Mouse (Mus musculus): ENCODE results near the gene Lrfn2. TPM values are rescaled to one million over a fixed set of nuclear protein-coding genes. Genes with fewer than 3 reads are reported as not detected.
A peak's percentile ranks its signal among the peaks of the same experiment; 100 is the strongest.

Lrfn2 gene
- under 1 TPM; 0.06 to 0.08 TPM for total RNA-seq (2021)
- long read RNA-seq, experiment 1 = 0 reads
- long read RNA-seq, experiment 2 = 0 reads

DNA sequence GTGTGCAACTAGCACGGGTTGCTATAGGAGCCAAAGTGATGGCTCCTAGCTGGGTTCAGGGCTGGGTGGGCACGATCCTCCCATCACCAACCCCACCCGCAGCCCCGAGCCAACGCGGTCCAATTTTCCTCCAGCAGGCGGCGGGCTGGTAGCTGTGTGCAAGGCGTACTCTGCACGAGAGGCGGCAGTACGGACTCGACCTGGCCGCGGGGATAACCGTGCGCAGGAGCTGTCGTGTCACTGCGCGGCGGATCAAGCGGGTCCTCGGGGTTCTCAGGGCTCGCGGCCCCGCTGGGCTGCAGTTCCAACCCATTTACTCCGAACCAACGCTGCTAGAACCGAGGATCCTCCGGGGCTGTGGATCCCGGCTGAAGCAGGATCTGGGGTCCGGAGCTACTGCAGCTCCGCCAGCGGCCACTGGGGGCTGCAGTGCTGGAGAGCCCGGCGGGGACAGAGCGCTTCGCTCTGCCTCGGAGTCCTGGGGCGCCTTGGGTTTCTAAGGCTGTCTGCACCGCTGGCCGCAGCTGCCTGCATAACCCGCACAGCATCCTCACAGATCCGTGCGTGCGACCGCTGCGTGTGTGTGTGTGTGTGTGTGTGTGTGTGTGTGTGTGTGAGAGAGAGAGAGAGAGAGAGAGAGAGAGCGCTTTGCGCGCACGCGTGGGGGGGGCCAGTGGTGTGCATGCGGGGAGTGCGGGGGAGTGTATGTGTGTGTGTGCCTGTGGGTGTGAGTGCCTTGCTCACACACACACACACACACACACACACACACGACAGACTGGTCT, at the start of gene Lrfn2:
TSS of gene Lrfn2 (plus strand) at position 759 of the 785 bp plus-strand sequence.
- intact Hi-C loops (cut with DNase I) = loop anchor here (2.0 kb wide), 1 partner anchor 251 kb away; no protein-coding TSS in a partner anchor
- DNase-seq = peak; percentile 79

DNA sequence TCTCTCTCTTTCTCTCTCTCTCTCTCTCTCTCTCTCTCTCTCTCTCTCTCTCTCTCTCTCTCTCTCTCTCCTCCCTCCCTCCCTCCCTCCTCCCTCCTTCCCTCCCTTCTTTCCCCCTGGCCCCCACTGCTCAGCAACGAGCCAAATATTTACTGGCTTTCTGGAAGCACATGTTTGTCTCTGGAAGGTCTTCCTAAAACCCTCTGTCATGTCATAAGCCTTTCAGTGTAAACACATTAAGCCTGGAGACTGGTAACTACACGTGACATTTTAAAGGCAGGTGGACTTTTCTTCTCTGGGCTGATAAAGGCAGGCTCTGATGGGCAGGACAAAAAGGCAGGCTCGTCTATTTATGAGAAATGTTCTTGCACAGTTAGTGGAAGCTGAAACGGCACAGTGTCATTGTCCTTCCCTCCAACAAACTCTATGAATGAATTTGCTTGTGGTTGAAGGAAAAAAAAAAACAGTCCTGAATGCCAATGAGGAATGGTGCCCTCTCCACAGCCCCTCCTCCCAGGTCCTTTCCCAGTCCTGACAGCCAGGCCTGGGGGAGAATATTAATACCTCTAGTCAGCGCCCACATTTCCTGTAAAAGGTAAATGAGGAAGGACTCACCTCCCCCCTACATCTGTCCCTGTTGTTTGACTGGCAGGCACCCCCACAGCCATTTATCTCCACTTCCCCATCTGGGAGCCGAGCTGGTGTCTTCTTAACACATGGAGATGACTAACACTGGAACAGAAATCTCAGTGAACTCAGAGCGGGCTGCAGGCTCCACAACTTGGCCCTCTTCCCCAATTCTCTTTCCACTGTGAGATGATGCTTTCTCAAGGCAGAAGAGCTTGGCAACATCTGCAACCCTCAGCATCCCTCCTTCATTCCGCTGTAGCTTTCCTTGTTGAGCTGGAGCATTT, 44.5 kb upstream of the Lrfn2 start:
- intact Hi-C loops (cut with DNase I) = no loop called here
- H3K4me3 ChIP-seq = no peak overlapping the region
- H3K27ac ChIP-seq = no peak overlapping the region
- DNase-seq = no peak
- no peak for TF ChIP-seq CTCF (IDR thresholded peaks at IDR 0.05)

More for the DNA sequence above, at the start of gene Lrfn2:
- Histone ChIP-seq H3K4me3 (peak within 1 kb of the TSS; percentile 77), H3K27ac (peak within 1 kb of the TSS; percentile 69)
- peak; percentile 66 for TF ChIP-seq CTCF (IDR thresholded peaks at IDR 0.05)

- TF ChIP-seq CTCF (IDR thresholded peaks at IDR 0.05) = no peak
- H3K4me3 ChIP-seq = no peak overlapping the region
These were observed 26.7 kb upstream of the Lrfn2 start for GRCm38 (mm10) chr17:48905286-48906040.

GRCm38 (mm10) chr17:48913437-48913836, 18.7 kb upstream of the Lrfn2 start:
- Histone ChIP-seq H3K27ac (no peak overlapping the region), H3K4me3 (no peak overlapping the region)
- intact Hi-C loops (cut with DNase I) = no loop called here
- DNase-seq = no peak
- no peak for TF ChIP-seq CTCF (IDR thresholded peaks at IDR 0.05)

More at GRCm38 (mm10) chr17:48905286-48906040, 26.7 kb upstream of the Lrfn2 start:
- DNase-seq = no peak
- H3K27ac ChIP-seq = no peak overlapping the region
- intact Hi-C loops (cut with DNase I) = no loop called here

GRCm38 (mm10) chr17:48917411-48917810, 14.8 kb upstream of the Lrfn2 start:
- TF ChIP-seq CTCF (IDR thresholded peaks at IDR 0.05) = no peak
- H3K27ac ChIP-seq = no peak overlapping the region
- no peak overlapping the region for H3K4me3 ChIP-seq
- intact Hi-C loops (cut with DNase I) = no loop called here
- DNase-seq = no peak

DNA sequence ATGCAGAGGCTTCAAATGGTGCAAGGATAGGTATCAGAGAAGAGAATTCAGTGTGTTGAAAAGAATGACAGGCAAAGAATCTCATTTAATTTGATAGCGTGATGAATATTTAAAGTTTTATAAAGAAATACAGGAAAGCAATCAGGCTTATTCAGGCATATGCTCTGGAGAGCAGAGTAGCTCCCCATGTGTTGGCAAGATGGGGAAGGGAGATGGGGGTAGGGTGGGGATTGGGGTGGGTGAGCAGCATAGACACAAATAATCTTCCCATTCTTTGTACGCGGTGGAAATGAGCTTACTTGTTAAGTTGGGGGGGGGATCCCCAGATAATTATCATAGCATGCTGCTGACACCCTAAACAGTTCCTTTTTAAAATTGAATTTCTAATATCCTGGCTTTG, 13.7 kb upstream of the Lrfn2 start:
- intact Hi-C loops (cut with DNase I) = no loop called here
- H3K27ac ChIP-seq = no peak overlapping the region
- no peak for DNase-seq
- H3K4me3 ChIP-seq = no peak overlapping the region
- no peak for TF ChIP-seq CTCF (IDR thresholded peaks at IDR 0.05)

DNA sequence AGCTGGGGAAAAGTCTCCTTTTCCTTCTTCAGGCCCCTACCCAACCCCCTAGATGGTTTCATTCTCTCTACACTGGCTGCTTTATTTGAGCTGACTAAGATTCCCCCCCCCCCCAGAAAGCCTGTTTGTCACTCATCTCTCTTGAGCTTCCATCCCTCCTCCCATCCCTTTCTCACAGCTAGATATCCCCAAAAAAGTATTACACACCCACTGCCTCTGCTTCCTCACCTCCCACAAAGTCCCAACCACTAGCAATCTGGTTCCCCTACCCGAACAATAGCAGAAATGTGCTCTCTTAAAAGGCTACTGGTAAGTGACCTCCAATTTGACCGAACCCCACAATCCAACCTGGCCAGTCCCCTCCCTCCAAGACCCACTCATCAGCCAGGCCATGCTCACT, 9.3 kb upstream of the Lrfn2 start:
- Histone ChIP-seq H3K27ac (no peak overlapping the region), H3K4me3 (no peak overlapping the region)
- intact Hi-C loops (cut with DNase I) = no loop called here
- no peak for TF ChIP-seq CTCF (IDR thresholded peaks at IDR 0.05)
- DNase-seq = no peak

DNA sequence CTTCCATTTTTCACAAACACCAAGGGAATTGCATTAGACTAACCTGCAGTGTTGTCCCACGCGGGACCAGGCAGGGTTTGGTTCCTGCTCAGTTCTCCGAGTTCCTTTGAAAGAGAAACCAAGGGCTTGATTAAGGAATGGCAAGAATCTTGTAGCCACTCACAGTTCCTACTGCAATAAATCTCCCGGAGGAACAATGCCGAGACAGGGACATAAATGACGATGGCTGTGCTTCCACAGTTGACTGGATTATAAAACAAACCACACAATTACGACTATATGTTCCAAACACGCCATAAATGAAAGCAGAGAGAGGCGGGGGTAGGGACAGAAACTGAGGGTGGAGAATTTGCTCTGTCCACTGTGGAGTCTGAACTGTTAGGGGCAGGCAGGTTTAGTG, 6.8 kb upstream of the Lrfn2 start:
- intact Hi-C loops (cut with DNase I) = no loop called here
- no peak for DNase-seq
- Histone ChIP-seq H3K27ac (no peak overlapping the region), H3K4me3 (no peak overlapping the region)
- TF ChIP-seq CTCF (IDR thresholded peaks at IDR 0.05) = no peak

GRCm38 (mm10) chr17:48930994-48931393, 1.2 kb upstream of the Lrfn2 start:
- DNase-seq = no peak
- intact Hi-C loops (cut with DNase I) = loop anchor here (2.0 kb wide), 1 partner anchor 252 kb away; no protein-coding TSS in a partner anchor
- no peak for TF ChIP-seq CTCF (IDR thresholded peaks at IDR 0.05)
- no peak overlapping the region for H3K27ac ChIP-seq
- H3K4me3 ChIP-seq = no peak overlapping the region

DNA sequence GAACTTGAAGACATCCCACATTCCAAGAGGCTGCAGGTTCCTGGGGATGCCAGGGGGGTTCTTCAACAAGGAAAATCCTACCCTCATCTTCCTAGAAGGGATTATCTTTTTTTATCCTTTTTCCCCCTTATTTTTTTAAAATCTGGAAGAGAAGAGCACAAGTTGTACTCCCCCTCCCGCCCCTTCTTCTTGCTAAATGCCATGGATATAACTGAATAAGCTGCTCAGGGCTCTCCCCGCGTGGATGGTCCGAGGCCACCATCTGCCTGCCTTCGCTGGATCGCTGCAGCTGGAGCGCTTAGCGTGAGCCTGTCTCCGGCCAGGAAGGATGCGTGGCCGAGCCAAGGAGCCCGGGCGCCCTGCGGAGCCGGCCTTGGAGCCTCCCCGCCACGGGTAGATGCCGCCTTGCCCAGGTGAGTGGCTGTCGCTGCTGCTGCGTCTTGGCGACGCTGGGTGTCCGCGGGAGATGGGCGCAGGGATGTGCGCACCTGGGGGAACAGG, 277 bp downstream of the Lrfn2 start:
- intact Hi-C loops (cut with DNase I) = no loop called here
- TF ChIP-seq CTCF (IDR thresholded peaks at IDR 0.05) = no peak

GRCm38 (mm10) chr17:48932916-48933315, 737 bp downstream of the Lrfn2 start:
- no peak for TF ChIP-seq CTCF (IDR thresholded peaks at IDR 0.05)
- no peak overlapping the region for H3K27ac ChIP-seq
- intact Hi-C loops (cut with DNase I) = no loop called here
- peak overlapping the region; percentile 77 for H3K4me3 ChIP-seq
- no peak for DNase-seq

More for the DNA sequence above, 277 bp downstream of the Lrfn2 start:
- no peak overlapping the region for H3K27ac ChIP-seq
- no peak for DNase-seq
- peak overlapping the region; percentile 77 for H3K4me3 ChIP-seq

- TF ChIP-seq CTCF (IDR thresholded peaks at IDR 0.05) = no peak
- H3K4me3 ChIP-seq = no peak overlapping the region
- DNase-seq = no peak
- intact Hi-C loops (cut with DNase I) = no loop called here
- H3K27ac ChIP-seq = no peak overlapping the region
These were observed 3.0 kb downstream of the Lrfn2 start for GRCm38 (mm10) chr17:48935201-48935600.
